Mouse (Mus musculus) lung, postnatal 14 days (tissue): ENCODE measurements around the gene Ppil2.
A peak's percentile ranks its signal among the peaks of the same experiment; 100 is the strongest.

Experiments used
- DNase-seq: peaks from one replicate; pipeline ENCODE4 v3.0.0; 2021

Ppil2 gene

GRCm38 (mm10) chr16:17096938-17097337, 14.1 kb downstream of the Ppil2 start:
- DNase-seq, result no peak

GRCm38 (mm10) chr16:17088346-17088745, 22.7 kb downstream of the Ppil2 start:
- no peak for DNase-seq

DNA sequence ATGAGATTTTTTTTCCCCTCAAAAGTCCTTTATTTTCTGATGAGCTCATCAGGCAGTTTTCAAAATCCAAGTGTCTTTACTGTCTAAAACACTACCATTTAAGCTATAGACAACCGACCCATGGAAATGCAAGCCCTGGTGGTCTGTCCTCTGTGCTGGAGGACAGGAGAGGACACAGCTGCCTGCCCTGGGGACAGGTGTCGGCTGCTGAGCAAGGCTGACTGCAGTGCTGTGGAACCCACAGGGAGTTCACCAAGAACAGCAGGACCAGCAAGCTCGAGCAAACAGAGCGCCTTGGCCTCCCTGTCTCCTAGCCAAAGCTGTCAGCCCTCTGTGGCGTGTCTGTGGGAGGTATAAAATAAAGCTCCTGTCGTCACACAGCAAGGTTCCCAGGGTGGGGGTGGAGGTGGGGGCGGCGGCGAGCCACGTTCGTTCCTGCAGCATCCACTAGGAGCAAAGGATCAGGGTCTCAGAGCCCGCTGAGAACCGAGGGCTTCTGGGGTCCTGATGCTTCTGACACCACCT, 24.3 kb downstream of the Ppil2 start:
- no peak for DNase-seq

- no peak for DNase-seq
Observed at GRCm38 (mm10) chr16:17086241-17086640, 24.8 kb downstream of the Ppil2 start.

DNA sequence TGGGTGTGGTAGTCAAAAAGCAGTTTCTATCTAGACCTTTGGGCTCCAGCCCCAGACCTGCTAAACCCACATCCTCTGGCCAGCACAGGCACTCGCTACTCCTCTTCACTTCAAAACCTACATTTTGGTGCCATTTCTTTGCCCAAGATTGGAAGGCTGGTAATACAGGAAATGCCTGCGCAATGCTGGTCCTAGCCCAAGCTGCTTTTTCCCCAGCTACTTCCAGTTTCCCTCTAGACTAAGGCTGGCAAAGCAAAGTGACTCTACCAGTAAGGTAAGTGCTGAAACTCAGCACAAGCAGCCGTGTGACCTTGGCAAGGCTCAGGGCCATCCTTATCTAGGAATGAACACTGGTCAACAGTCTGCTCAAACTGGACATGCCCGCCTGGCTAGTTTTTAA, 25.4 kb downstream of the Ppil2 start:
- no peak for DNase-seq

DNA sequence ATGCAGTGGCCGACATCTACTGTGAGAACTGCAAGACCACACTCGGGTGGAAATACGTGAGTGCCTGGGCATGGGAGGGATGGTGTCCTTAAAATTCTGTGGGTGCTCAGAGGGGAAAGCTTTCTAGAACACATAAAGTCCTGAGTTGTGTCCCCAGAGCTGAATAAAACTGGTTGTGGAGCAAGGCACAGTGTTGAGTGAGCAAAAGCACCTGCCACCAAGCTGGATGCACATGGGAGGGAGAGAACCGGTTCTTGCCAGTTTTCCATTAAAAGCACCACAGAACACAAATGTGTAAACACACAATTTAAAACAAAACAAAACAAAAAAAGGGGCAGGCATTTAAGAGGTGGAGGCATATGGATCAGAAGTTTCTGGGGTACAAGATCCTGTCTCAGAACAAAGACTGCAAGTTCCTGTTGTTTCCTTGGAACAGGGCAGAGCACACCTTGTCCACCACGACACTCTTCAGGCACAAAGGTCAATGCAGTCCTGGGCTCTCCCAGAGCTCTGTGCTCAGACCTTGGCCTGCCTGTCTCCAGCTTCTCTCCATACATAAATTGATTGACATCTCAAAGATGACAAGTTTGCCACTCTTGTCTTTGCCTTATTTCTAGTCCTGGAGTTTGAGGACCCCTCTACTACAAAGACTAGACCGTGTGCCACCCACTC, 28.8 kb downstream of the Ppil2 start:
- peak; percentile 56 for DNase-seq

- DNase-seq, result peak; percentile 53
Observed at GRCm38 (mm10) chr16:17078101-17078500, 33.0 kb downstream of the Ppil2 start.

DNA sequence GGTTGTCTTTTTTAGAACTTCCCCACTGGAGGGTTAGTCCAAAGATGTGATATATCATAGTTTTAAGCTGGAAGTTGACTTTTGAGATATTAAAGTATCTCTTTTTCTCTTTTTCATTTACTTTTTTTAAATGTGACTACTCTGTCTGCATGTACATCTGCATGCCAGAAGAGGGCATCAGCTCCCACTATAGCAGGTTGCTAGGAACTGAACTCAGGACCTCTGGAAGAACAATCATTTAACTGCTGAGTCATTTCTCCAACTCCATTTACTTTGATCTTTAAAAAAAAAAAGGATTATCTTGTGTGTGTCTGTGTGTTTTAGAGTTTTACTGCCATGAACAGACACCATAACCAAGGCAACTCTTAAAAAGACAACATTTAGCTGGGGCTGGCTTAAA, 34.2 kb downstream of the Ppil2 start:
- DNase-seq, result no peak

DNA sequence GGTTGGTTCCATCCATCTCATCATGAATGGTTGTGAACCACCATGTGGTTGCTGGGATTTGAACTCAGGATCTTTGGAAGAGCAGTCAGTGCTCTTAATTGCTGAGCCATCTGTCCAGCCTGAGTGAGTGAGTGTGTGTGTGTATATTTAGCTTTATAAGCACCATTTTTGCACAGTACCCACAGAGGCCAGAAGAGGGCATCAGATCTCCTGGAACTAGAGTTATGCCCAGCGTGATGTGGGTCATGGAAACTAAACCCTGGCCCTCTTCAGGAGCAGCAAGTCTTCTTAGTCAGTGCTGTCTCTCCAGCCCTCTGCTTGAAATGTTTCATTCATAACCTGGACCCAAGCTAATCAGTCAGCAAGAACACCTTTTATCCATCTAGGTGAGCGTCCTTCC, 34.8 kb downstream of the Ppil2 start:
- DNase-seq, result no peak

DNA sequence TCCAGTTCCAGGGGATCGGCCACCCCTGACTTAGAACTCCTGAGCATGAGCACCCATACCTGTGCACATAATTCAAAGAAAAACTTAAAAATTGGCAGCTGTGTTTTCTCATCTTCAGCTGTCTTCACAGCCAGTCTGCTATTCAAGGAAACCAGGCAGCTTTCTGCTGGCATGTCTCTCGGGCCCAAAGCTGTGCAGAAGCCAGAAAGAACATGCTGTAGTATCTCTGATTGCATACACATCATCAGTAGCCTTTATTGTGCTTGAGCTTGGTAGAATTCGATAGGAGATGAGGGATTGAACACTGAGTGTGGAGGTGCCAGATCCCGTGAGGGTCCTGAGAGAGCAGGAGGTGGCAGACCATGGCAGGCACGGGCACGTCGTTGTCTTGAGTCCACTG, 38.1 kb downstream of the Ppil2 start:
- DNase-seq, result no peak

- DNase-seq, result no peak
Observed at GRCm38 (mm10) chr16:17070716-17071115, 40.3 kb downstream of the Ppil2 start.

GRCm38 (mm10) chr16:17069511-17070443, 41.3 kb downstream of the Ppil2 start, which contains the start of gene Ypel1:
Gene Ypel1, plus strand, starts transcription at chr16:17069696.
- peak; percentile 90 for DNase-seq

DNA sequence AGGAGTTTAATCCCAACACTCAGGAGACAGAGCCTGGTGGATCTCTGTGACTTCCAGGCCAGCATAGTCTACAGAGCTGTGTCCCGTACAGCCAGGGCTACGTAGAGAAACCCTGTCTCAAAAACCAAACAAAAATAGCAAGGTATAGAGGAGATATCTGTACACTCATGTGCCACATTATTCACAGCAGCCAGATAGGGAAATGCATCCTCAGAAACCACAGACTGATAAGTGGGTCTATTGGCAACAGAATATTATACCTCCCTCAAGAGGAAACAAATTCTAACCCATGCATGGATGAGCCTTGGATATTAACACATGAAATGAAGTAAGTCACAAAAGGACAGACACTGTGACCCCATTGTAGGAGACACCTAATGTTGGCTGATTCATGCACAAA, 43.5 kb downstream of the Ppil2 start:
- DNase-seq, result no peak

- no peak for DNase-seq
Observed at GRCm38 (mm10) chr16:17062338-17062737, 48.7 kb downstream of the Ppil2 start.

DNA sequence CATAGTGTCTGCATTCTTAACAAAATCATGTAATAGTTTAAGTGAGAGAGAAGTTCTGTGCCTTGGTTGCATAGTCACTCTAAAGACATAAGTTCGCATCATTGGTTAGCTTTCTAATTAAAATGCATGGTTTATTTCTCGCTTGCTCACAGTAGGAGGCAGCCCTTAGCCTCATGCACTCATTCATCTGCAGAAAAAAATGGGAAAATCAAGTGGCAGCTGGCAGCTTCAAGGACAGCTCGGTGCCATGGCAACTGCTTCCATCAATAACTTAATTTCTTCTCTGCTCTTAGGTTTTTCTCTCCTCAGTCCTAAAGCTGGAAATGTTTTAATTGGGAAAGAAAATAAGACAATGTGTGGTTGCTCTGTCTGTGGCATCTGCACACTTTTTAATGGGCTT, 55.5 kb downstream of the Ppil2 start:
- no peak for DNase-seq

DNA sequence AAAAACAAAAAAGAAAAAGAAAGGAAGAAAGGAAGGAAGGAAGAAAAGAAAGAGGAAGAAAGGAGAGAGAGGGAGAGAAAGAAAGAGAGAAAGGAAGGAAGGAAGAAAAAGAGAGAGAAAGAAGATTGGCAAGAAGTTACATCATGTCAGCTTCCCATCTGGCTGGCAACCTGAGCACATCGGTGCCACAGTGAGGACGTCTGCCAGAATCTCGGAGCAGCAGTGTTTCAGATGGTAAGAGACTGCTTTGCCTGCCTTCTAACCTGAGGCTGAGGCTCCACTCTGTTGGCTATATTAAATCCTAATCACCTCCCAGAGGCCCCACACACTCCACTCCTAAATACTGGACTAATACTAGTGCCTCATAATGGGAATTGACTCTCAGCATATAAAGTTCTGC, 57.2 kb downstream of the Ppil2 start:
- DNase-seq, result no peak

DNA sequence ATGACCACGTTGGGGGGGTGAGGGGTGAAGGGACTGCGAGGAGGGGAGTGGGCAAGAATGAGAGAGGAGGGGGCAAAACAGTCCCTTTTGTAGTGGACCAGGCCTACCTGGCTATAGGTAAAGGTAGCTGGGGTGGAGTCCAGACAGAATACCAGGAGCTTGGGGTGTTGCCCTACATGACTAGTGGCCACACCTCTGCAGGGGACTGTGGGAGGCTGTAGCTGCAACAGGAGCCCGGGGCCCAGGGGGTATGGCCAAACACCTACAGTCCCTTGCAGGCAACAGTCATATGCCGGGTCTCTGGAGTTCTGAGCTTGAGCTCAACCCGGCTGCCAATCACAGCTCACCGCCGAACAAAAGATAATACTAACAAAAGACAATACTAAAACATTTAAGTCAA, 59.0 kb downstream of the Ppil2 start:
- DNase-seq, result no peak

- no peak for DNase-seq
Observed at GRCm38 (mm10) chr16:17049886-17050285, 61.2 kb downstream of the Ppil2 start.

GRCm38 (mm10) chr16:17045287-17045686, 65.8 kb downstream of the Ppil2 start:
- DNase-seq, result no peak

DNA sequence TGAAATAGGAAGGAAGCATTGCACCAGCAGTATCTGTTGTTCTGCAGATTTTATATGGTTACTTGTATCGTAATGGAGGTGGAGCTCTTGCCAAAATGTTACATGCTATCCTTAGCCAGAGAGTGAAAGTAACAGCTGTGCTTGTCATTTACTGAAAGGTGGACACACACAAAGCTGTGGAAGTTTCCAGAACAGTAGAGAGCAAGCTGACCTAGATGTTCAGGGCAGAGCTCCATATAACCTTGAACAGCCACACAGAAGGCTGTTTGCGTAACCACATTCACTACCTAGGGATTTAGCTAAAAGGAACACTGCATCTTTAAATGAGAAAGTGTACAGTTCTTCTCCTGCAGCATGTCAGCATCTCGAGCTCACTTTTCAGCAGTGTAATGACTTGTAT, 66.7 kb downstream of the Ppil2 start:
- no peak for DNase-seq

DNA sequence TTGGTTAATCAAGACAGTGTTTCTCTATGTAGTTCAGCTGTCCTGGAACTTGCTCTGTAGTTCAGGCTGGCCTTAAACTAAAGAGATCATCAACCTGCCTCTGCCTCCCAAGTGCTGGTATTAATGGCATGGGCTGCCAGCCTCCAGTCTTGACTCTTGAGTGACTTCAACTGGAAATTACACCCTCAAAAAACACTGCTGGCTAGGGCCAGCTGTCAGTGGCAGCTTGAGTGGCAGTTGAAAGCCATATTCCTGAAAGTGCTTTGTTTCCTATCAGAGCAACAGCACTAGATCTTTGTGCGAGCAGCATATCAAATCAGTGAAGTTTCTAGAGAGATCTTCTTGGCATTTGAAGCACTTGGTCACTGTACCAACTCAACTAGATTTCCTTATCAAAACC, 69.6 kb downstream of the Ppil2 start:
- DNase-seq, result no peak

- DNase-seq, result no peak
Observed at GRCm38 (mm10) chr16:17040716-17041115, 70.3 kb downstream of the Ppil2 start.
